In the genomic region with DNA sequence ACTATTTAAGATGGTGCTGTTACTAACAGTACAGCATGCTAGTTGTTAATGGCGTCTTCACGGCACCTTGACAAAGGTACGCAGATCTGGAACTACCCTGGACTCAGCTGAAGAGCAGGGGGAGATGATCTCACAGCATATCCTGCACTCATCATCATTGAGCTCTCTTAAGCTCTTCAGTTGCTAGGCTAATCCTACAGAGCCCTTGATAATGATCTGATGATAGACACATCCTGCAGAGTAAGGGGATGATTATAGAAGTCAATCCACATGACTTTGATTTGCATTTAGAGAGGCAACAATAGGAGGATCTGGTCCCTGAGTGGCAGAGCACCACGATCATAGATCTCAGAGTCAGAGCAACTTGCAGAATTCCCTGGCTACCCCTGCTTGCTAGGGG, we compare ENCODE assay signal across 19 mouse cellular contexts.
DNase-seq lines count a peak whose midpoint lies in the region; ATAC-seq and TF ChIP-seq lines count a peak whose summit lies in the region.
"Had no signal": no experiment of that assay in that cellular context is flagged by ENCODE, and none has a peak within 500 bp of the region (broad histone marks: within the 10 kb centered on the region; RNA-seq: fewer than 3 reads in every experiment).

No protein-coding gene starts in this region.

- no peaks in the 10 kb centered on the region for H3K9me3 ChIP-seq in forebrain, embryonic 16.5 days (ENCODE audit: control insufficient read depth, low read length)
- H3K9me3 ChIP-seq in forebrain, embryonic 10.5 days, result no peaks in the 10 kb centered on the region
- H3K9me3 ChIP-seq in midbrain, embryonic 11.5 days (ENCODE audit: control insufficient read depth, low read length), result no peaks in the 10 kb centered on the region
- H3K9me3 ChIP-seq in midbrain, embryonic 16.5 days (replicated peaks; ENCODE audit: control insufficient read depth, low read length, poor library complexity, severe bottlenecking), result no peaks in the 10 kb centered on the region
- H3K9me3 ChIP-seq in midbrain, embryonic 15.5 days, result no peaks in the 10 kb centered on the region
- no peaks in the 10 kb centered on the region for H3K9me3 ChIP-seq in midbrain, postnatal 0 days (ENCODE audit: low read length)
- H3K9me3 ChIP-seq: embryonic facial prominence, embryonic 13.5 days; embryonic facial prominence, embryonic 15.5 days had no signal

- ATAC-seq in forebrain, embryonic 16.5 days, result peak; percentile 58
- peak; percentile 40; the same call in 1 of the 2 replicates for ATAC-seq in midbrain, embryonic 11.5 days (ENCODE audit: low FRiP score)
- ATAC-seq in midbrain, embryonic 16.5 days, result no peak
- ATAC-seq in midbrain, embryonic 15.5 days (replicated peaks), result peak; percentile 50; the same call in 1 of the 2 replicates
- no peak for ATAC-seq in midbrain, postnatal 0 days (ENCODE audit: low FRiP score)

- intact Hi-C loops in gastrocnemius, postnatal 14 days (cut with DNase I; ENCODE audit: low total_unique reads), result no loop called here

- no peak for DNase-seq in forebrain, embryonic 10.5 days (ENCODE audit: extremely low spot score, low spot score)
- no peak for DNase-seq in midbrain, embryonic 11.5 days (ENCODE audit: low spot score, missing footprints)
- no peak for DNase-seq in midbrain, postnatal 0 days (ENCODE audit: low spot score)
- DNase-seq in retina, postnatal 7 days (ENCODE audit: low read depth, low spot score), result peak; percentile 14
- DNase-seq in gastrocnemius, postnatal 14 days, result no peak
- DNase-seq: adrenal gland, adult 2 months; adrenal gland, postnatal 10 days; adrenal gland, postnatal 25 days; cerebellum, adult 11 months; cerebellum, adult 8-10 months; cerebellum, postnatal 14 days; cerebellum, postnatal 36 days; embryo, embryonic 11 days had no signal

- no peaks in the 10 kb centered on the region; the same call in 1 of the 2 replicates for H3K4me1 ChIP-seq in forebrain, embryonic 16.5 days (replicated peaks; ENCODE audit: control insufficient read depth, insufficient read depth, low read length)
- peaks cover 14% of the 10 kb centered on the region for H3K4me1 ChIP-seq in forebrain, embryonic 10.5 days
- no peaks in the 10 kb centered on the region for H3K4me1 ChIP-seq in midbrain, embryonic 11.5 days (ENCODE audit: control insufficient read depth, insufficient read depth, low read length)
- H3K4me1 ChIP-seq in midbrain, embryonic 16.5 days (ENCODE audit: control insufficient read depth, insufficient read depth, low read length), result no peaks in the 10 kb centered on the region; the same call in 1 of the 2 replicates
- 0 out of 2 replicates have a peak, but pooled peaks cover 3% of the 10 kb centered on the region for H3K4me1 ChIP-seq in midbrain, embryonic 15.5 days
- no peaks in the 10 kb centered on the region for H3K4me1 ChIP-seq in midbrain, postnatal 0 days (ENCODE audit: insufficient read depth, low read length)
- H3K4me1 ChIP-seq: embryonic facial prominence, embryonic 13.5 days; embryonic facial prominence, embryonic 15.5 days had no signal

- H3K36me3 ChIP-seq in forebrain, embryonic 16.5 days (ENCODE audit: control insufficient read depth, insufficient read depth), result no peaks in the 10 kb centered on the region
- H3K36me3 ChIP-seq in forebrain, embryonic 10.5 days (replicated peaks), result no peaks in the 10 kb centered on the region
- no peaks in the 10 kb centered on the region for H3K36me3 ChIP-seq in midbrain, embryonic 11.5 days (ENCODE audit: control insufficient read depth, insufficient read depth, low read length)
- H3K36me3 ChIP-seq in midbrain, embryonic 16.5 days (ENCODE audit: control insufficient read depth, insufficient read depth, low read length), result no peaks in the 10 kb centered on the region
- no peaks in the 10 kb centered on the region for H3K36me3 ChIP-seq in midbrain, embryonic 15.5 days (replicated peaks)
- no peaks in the 10 kb centered on the region for H3K36me3 ChIP-seq in midbrain, postnatal 0 days (ENCODE audit: insufficient read depth, low read length)
- H3K36me3 ChIP-seq: embryonic facial prominence, embryonic 13.5 days; embryonic facial prominence, embryonic 15.5 days had no signal

- H3K4me3 ChIP-seq in forebrain, embryonic 16.5 days (replicated peaks; ENCODE audit: low read length), result no peak overlapping the region
- H3K4me3 ChIP-seq in forebrain, embryonic 10.5 days, result no peak overlapping the region
- no peak overlapping the region for H3K4me3 ChIP-seq in midbrain, embryonic 11.5 days (ENCODE audit: low read depth, low read length)
- H3K4me3 ChIP-seq in midbrain, embryonic 16.5 days (ENCODE audit: low read depth, low read length), result no peak overlapping the region
- no peak overlapping the region for H3K4me3 ChIP-seq in midbrain, embryonic 15.5 days
- no peak overlapping the region for H3K4me3 ChIP-seq in midbrain, postnatal 0 days (ENCODE audit: low read depth, low read length)
- H3K4me3 ChIP-seq: embryonic facial prominence, embryonic 13.5 days; embryonic facial prominence, embryonic 15.5 days; erythroblast, embryonic 14.5 days had no signal

- H3K27me3 ChIP-seq in forebrain, embryonic 16.5 days (replicated peaks; ENCODE audit: control insufficient read depth, insufficient read depth, low read length), result no peaks in the 10 kb centered on the region
- no peaks in the 10 kb centered on the region for H3K27me3 ChIP-seq in forebrain, embryonic 10.5 days (ENCODE audit: poor library complexity, severe bottlenecking)
- H3K27me3 ChIP-seq in midbrain, embryonic 11.5 days (ENCODE audit: control insufficient read depth, insufficient read depth, low read length), result no peaks in the 10 kb centered on the region
- no peaks in the 10 kb centered on the region for H3K27me3 ChIP-seq in midbrain, embryonic 16.5 days (ENCODE audit: control insufficient read depth, insufficient read depth, low read depth, low read length)
- H3K27me3 ChIP-seq in midbrain, embryonic 15.5 days (replicated peaks), result no peaks in the 10 kb centered on the region
- H3K27me3 ChIP-seq in midbrain, postnatal 0 days (ENCODE audit: insufficient read depth, low read length), result no peaks in the 10 kb centered on the region
- H3K27me3 ChIP-seq: embryonic facial prominence, embryonic 13.5 days; embryonic facial prominence, embryonic 15.5 days had no signal

- H3K4me2 ChIP-seq in forebrain, embryonic 16.5 days (ENCODE audit: low read length), result no peak overlapping the region
- no peak overlapping the region for H3K4me2 ChIP-seq in midbrain, embryonic 11.5 days
- H3K4me2 ChIP-seq in midbrain, embryonic 16.5 days (ENCODE audit: low read length), result no peak overlapping the region
- H3K4me2 ChIP-seq in midbrain, embryonic 15.5 days, result no peak overlapping the region
- H3K4me2 ChIP-seq in midbrain, postnatal 0 days (ENCODE audit: low read depth, low read length, poor library complexity, severe bottlenecking), result no peak overlapping the region
- H3K4me2 ChIP-seq: embryonic facial prominence, embryonic 13.5 days; embryonic facial prominence, embryonic 15.5 days had no signal

- WGBS in forebrain, embryonic 16.5 days, result 72% methylated on average over 4 of the region's 4 CpGs
- WGBS in forebrain, embryonic 10.5 days, result 86% methylated on average over 4 of the region's 4 CpGs
- whole genome bisulfite sequencing in midbrain, embryonic 11.5 days, result 81% methylated on average over 4 of the region's 4 CpGs
- 73% methylated on average over 4 of the region's 4 CpGs for WGBS in midbrain, embryonic 16.5 days
- WGBS in midbrain, embryonic 15.5 days, result 68% methylated on average over 4 of the region's 4 CpGs
- 73% methylated on average over 4 of the region's 4 CpGs for WGBS in midbrain, postnatal 0 days

- H3K27ac ChIP-seq in forebrain, embryonic 16.5 days (ENCODE audit: low read length), result no peak overlapping the region
- H3K27ac ChIP-seq in forebrain, embryonic 10.5 days, result no peak overlapping the region
- H3K27ac ChIP-seq in midbrain, embryonic 11.5 days (ENCODE audit: low read depth, low read length), result no peak overlapping the region
- no peak overlapping the region for H3K27ac ChIP-seq in midbrain, embryonic 16.5 days (ENCODE audit: low read length)
- H3K27ac ChIP-seq in midbrain, embryonic 15.5 days, result no peak overlapping the region
- no peak overlapping the region for H3K27ac ChIP-seq in midbrain, postnatal 0 days (ENCODE audit: low read depth, low read length)
- H3K27ac ChIP-seq: embryonic facial prominence, embryonic 13.5 days; embryonic facial prominence, embryonic 15.5 days had no signal

- TF ChIP-seq CTCF in midbrain, postnatal 0 days (IDR thresholded peaks at IDR 0.05), result no peak

- H3K9ac ChIP-seq in forebrain, embryonic 16.5 days (replicated peaks; ENCODE audit: low read depth, low read length), result no peak overlapping the region
- no peak overlapping the region for H3K9ac ChIP-seq in midbrain, embryonic 11.5 days (ENCODE audit: low read length)
- H3K9ac ChIP-seq in midbrain, embryonic 16.5 days (ENCODE audit: low read depth, low read length), result no peak overlapping the region
- H3K9ac ChIP-seq in midbrain, embryonic 15.5 days, result no peak overlapping the region
- H3K9ac ChIP-seq in midbrain, postnatal 0 days (replicated peaks; ENCODE audit: low read length, poor library complexity, severe bottlenecking), result no peak overlapping the region
- H3K9ac ChIP-seq: embryonic facial prominence, embryonic 13.5 days; embryonic facial prominence, embryonic 15.5 days had no signal

Comparison
In these comparisons a context has a peak if more than half of its experiments do, and no peak if none do; other contexts are left out.
1. ATAC-seq: peak in forebrain, embryonic 16.5 days (single experiment), midbrain, embryonic 11.5 days (single experiment) and midbrain, embryonic 15.5 days (single experiment); none in midbrain, embryonic 16.5 days (single experiment) and midbrain, postnatal 0 days (single experiment).